Mouse (Mus musculus) kidney, embryonic 16.5 days (tissue): ENCODE results near the gene Ddx59. TPM values are rescaled to one million over a fixed set of nuclear protein-coding genes. Genes with fewer than 3 reads are reported as not detected.

Source experiments
- ATAC-seq: fragments of 200-750 bp; cut with Nextera tagmentation; 2 replicates; pipeline ENCODE4 v1.8.0; 2017; ENCODE audit warnings: moderate TSS enrichment; ENCODE audit not compliant: low FRiP score, low TSS enrichment
- H3K27ac ChIP-seq: fragments of 300-500 bp; sonication (generic); 2 replicates; pipeline ENCODE4 v1.5.1; 2014; ENCODE audit warnings: low read length
- H3K27me3 ChIP-seq: fragments of 300-500 bp; sonication (generic); 2 replicates; pipeline ENCODE4 v1.6.1; 2014; ENCODE audit warnings: low read length, control low read depth, mixed read lengths; ENCODE audit not compliant: insufficient read depth
- H3K36me3 ChIP-seq: fragments of 300-500 bp; sonication (generic); 2 replicates; pipeline ENCODE4 v1.6.1; 2014; ENCODE audit warnings: low read length, control low read depth, mixed read lengths; ENCODE audit not compliant: insufficient read depth
- H3K4me1 ChIP-seq: fragments of 300-500 bp; sonication (generic); 2 replicates; pipeline ENCODE4 v1.6.1; 2014; ENCODE audit warnings: low read length, control low read depth, mixed read lengths; ENCODE audit not compliant: insufficient read depth
- H3K4me2 ChIP-seq: fragments of 300-500 bp; sonication (generic); replicated peaks from 2 replicates; pipeline ENCODE4 v1.6.1; 2014; ENCODE audit warnings: low read depth, low read length
- H3K4me3 ChIP-seq: fragments of 300-500 bp; sonication (generic); 2 replicates; pipeline ENCODE4 v1.5.1; 2014; ENCODE audit warnings: mild to moderate bottlenecking, low read length
- H3K9ac ChIP-seq: fragments of 300-500 bp; sonication (generic); replicated peaks from 2 replicates; pipeline ENCODE4 v1.6.1; 2014; ENCODE audit warnings: low read length
- H3K9me3 ChIP-seq: fragments of 300-500 bp; sonication (generic); 2 replicates; pipeline ENCODE4 v1.6.1; 2016; ENCODE audit warnings: low read length, control low read depth
- WGBS: fragments of 180-500 bp; shearing (Covaris S2); extraction: QIAGEN DNeasy Blood & Tissue Kit; methylation state at CpG from one replicate; pipeline ENCODE4 v1.1.7; 2014; 5-methylcytosine and 5-hydroxymethylcytosine counted together
- polyA plus RNA-seq: library from polyadenylated mRNA; unstranded; fragments of >200 nt; fragmentation: Nextera tagmentation; extraction: Ambion mirVana; gene quantifications from 2 replicates; pipeline ENCODE4 v1.2.1, GENCODE M21; 2015

Ddx59 gene
- polyA plus RNA-seq, 1 experiment from 2014 or later, result 17.8 TPM

DNA sequence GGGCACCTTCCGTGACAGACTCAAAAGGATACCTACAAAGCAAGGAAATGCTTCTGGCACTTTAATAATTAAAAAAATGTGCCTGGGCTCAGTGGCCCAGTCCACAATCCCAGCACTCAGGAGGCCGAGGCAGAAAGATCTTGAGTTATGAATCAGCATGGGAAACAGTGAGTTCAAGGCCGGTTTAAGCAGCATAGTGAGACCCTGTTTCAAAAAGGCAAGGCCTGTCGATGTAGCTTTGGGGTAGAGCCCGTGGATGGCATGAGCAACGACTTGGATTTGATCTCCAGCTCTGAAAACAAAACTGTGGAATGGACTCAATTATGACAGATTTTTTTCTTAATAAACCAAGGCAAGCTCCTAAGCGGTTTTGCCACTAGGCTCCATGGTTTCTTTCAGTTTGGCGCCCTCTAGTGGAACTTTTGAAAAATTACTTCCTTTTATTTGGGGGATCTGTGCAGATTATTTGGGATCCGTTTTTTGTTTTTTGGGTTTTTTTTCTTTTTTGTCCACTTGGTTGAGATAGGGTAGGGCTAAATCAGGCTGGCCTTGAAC lies 43.7 kb downstream of the Ddx59 start:
- no peaks in the 10 kb centered on the region for H3K9me3 ChIP-seq
- no peak overlapping the region for H3K27ac ChIP-seq
- no peak overlapping the region for H3K4me3 ChIP-seq
- no peaks in the 10 kb centered on the region for H3K27me3 ChIP-seq
- 28% methylated on average over 9 of the region's 9 CpGs for WGBS
- no peak overlapping the region for H3K4me2 ChIP-seq
- no peak overlapping the region for H3K9ac ChIP-seq
- no peak for ATAC-seq
- H3K36me3 ChIP-seq, result no peaks in the 10 kb centered on the region
- no peaks in the 10 kb centered on the region for H3K4me1 ChIP-seq

DNA sequence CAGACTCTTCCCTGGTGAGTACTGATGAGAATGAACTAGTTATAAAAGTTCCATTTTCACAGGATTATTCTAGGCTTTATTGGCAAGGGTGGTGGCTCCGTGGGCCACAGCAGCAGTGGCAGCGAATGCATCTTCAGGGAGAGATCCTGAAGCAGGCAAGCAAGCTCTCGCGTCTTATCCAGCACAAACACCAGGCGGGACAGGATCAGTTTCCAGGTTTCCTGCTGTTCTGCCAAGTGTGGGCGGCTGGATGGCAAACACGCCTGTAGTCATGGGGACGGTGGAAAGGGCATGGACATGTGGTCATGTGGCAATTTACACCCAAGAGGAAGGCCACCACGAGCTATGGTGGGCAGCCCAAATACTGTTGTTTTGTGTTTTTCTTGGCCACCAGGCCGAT lies 47.4 kb downstream of the Ddx59 start:
- peaks cover 7% of the 10 kb centered on the region for H3K4me1 ChIP-seq
- no peak overlapping the region for H3K4me3 ChIP-seq
- no peak overlapping the region for H3K4me2 ChIP-seq
- no peaks in the 10 kb centered on the region for H3K27me3 ChIP-seq
- no peaks in the 10 kb centered on the region for H3K36me3 ChIP-seq
- WGBS, result 43% methylated on average over 10 of the region's 10 CpGs
- no peak for ATAC-seq
- H3K9ac ChIP-seq, result no peak overlapping the region
- H3K27ac ChIP-seq, result no peak overlapping the region
- no peaks in the 10 kb centered on the region for H3K9me3 ChIP-seq

DNA sequence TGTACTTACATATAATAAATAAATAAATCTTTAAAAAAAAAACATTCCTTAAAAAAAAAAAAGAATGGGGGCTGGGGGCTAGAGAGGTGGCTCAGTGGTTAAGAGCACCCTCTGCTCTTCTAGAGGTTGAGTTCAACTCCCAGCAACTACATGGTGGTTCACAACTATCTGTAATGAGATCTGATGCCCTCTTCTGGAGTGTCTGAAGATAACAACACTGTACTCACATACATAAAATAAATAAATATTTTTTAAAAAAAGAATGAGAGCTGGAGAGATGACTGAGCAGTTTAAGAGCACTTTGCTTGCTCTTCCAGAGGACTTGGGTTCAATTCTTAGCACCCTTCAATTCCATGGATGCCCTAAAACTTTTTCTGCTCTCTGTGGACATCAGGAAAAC lies 50.1 kb downstream of the Ddx59 start:
- Histone ChIP-seq H3K27ac (no peak overlapping the region), H3K9me3 (no peaks in the 10 kb centered on the region), H3K36me3 (peaks cover 15% of the 10 kb centered on the region; the same call in 1 of the 2 replicates), H3K4me1 (peaks cover 16% of the 10 kb centered on the region), H3K4me2 (no peak overlapping the region), H3K9ac (no peak overlapping the region), H3K27me3 (no peaks in the 10 kb centered on the region), H3K4me3 (no peak overlapping the region)
- ATAC-seq, result no peak

DNA sequence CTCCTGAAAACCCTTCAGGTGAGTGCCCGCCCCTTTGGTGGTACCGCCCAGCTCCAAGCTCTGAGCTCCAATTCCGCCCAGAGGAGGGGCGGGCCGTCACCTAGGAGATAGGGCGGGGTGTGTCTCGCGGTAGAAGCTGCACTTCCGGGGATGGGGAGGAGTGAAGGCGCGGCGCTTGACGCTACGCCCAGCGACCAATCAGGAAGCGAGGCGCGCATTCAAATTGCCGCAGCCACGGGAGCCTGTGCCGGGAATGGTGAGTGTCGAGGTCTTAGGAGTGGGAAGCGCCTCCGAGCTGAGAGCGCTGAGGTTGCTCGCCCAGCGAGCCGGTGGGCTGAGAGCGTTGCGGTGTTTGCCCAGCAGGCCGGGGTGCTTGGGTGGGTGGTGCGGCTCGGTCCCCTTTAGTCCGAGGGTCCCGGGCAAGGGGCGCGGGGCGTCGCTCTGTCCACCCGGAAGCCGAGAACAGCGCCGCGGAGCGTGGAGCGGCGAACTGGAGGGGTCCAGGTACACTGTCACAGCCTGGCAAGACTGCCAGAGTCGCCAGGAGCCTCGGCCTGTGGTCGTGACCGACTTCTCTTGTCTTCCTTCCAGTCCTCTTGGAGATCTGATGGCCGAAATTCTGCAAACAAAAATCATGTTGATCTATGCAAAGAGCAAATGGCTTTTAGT lies 51.2 kb downstream of the Ddx59 start, which contains the start of gene Kif14:
TSS of gene Kif14 (plus strand) at position 201 of the 669 bp plus-strand sequence.
- H3K4me2 ChIP-seq, result peak within 1 kb of the TSS; percentile 98
- ATAC-seq, result peak; percentile 99
- under 1% methylated on average over 52 of the region's 52 CpGs for WGBS

DNA sequence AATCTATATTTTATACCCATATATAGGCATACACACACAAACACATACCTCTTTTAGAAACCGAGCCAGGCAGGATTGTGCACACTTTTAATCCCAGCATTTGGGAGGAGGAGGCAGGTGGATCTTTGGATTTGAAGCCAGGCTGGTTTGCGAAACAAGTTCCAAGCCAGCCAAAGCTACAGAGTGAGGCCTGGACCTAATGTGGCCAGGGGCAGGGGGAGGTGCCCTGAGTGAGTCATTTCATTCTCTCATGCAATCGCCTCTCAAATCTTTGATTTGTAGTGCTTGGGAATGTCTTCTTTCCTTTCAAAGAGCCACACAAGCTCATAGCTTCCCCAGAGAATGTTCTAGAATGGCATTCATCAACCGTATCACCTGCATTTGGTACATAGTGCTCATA lies 54.3 kb downstream of the Ddx59 start:
- H3K4me3 ChIP-seq, result no peak overlapping the region
- H3K4me2 ChIP-seq, result no peak overlapping the region
- no peak overlapping the region for H3K27ac ChIP-seq
- WGBS, result 84% methylated on average over 4 of the region's 4 CpGs
- no peaks in the 10 kb centered on the region for H3K9me3 ChIP-seq
- H3K4me1 ChIP-seq, result peaks cover 20% of the 10 kb centered on the region
- peaks cover 23% of the 10 kb centered on the region; the same call in 1 of the 2 replicates for H3K36me3 ChIP-seq
- H3K9ac ChIP-seq, result no peak overlapping the region
- ATAC-seq, result no peak
- H3K27me3 ChIP-seq, result no peaks in the 10 kb centered on the region

More for the DNA sequence above, 51.2 kb downstream of the Ddx59 start, which contains the start of gene Kif14:
- Histone ChIP-seq H3K9ac (peak within 1 kb of the TSS; percentile 80), H3K4me1 (peaks cover 20% of the 10 kb centered on the region), H3K27me3 (no peaks in the 10 kb centered on the region), H3K9me3 (no peaks in the 10 kb centered on the region), H3K36me3 (peaks cover 15% of the 10 kb centered on the region; the same call in 1 of the 2 replicates), H3K27ac (no peak within 1 kb of the TSS), H3K4me3 (peak within 1 kb of the TSS; percentile 79)

DNA sequence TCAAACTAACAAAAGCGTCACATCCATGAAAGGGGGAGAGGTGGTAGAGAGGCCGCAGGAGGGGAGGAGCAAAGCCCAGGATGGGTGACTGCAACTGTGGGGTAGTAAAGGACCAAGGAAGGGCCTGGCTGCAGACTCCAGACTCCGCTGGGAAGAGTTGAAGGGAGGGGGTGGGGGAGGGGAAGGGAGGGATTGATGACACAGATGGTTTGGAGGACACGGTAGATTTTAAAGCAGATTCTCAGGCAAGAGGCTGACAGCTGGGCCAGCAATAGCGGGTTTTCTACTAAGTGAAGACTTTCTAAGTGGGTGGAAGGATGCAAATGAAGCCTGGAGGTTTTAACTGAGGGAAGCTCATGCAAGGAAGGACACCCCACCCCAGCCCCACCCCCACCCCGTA lies 55.4 kb downstream of the Ddx59 start:
- H3K4me1 ChIP-seq, result peaks cover 20% of the 10 kb centered on the region
- WGBS, result 22% methylated on average over 6 of the region's 6 CpGs
- H3K36me3 ChIP-seq, result peaks cover 23% of the 10 kb centered on the region; the same call in 1 of the 2 replicates
- ATAC-seq, result no peak
- H3K4me3 ChIP-seq, result no peak overlapping the region
- H3K27me3 ChIP-seq, result no peaks in the 10 kb centered on the region
- H3K27ac ChIP-seq, result no peak overlapping the region
- H3K4me2 ChIP-seq, result no peak overlapping the region
- H3K9ac ChIP-seq, result no peak overlapping the region
- H3K9me3 ChIP-seq, result no peaks in the 10 kb centered on the region

Other genes with a start within 250 kb of the Ddx59 start
- gene Mroh3, start 202.4 kb upstream of the Ddx59 start, polyA plus RNA-seq, result 0.17 and 0.40 TPM in 2 replicates
- 20.2 and 22.2 TPM in 2 replicates for gene Inava, start 181.0 kb upstream of the Ddx59 start, polyA plus RNA-seq
- not detected in 2 replicates for gene Gpr25, start 154.4 kb upstream of the Ddx59 start, polyA plus RNA-seq
- 9.0 and 9.2 TPM in 2 replicates for gene Camsap2, start 69.2 kb upstream of the Ddx59 start, polyA plus RNA-seq
- 4.7 and 6.7 TPM in 2 replicates for gene Kif14, start 51.1 kb downstream of the Ddx59 start, polyA plus RNA-seq
- gene Zfp281, start 209.6 kb downstream of the Ddx59 start, polyA plus RNA-seq, result 19.5 and 20.8 TPM in 2 replicates